Mouse (Mus musculus): ENCODE results near the gene Mad1l1. TPM values are rescaled to one million over a fixed set of nuclear protein-coding genes. Genes with fewer than 3 reads are reported as not detected.

Gene Mad1l1
- total RNA-seq, 2 experiments from 2014 or later: 20.1 to 20.7 TPM

DNA sequence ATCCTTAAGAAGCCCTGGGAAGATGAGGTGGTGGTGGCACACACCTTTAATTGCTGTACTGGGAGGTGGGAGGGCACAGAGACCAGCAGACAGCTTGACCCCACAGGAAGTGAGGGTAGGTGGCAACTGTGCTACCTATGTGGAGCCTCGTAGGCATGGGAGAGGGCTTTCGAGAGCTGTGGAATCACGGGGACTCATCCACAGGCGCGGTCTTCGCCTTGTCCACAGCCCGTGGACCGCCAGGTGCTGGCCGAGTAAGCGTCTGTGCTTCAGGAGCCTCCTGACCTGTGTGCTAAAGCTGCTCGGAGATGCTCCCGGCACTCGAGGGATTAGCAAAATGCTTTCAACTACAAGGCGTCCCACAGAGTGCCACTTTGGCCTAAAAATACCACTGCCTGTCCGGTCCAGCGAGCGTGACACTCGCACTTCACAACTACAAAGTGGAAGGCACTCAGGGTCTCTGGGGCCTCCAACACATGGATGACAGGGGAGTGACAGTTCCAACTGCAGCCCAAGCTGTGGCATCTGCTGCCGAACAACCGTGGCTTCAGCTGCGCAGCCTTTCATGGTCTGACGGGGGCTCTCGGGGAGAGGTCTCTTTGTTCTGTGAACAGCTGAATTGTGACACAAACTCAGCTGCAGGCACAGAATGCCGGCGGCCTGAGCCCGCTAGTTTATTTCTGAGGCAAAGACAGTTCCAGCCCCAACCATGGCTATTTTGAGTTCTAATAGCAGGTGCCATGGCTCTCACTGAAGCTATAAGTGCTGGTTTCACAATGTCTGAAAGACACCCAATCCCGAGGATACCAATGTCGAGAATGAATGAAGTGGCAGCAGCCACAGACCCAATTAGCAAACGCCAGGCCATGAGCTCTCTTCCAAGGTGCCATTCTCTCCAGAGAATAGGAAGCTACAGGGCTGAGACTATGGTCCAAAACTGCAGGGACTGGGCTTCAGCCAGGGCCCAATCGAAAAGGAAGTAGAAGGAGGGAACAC, 57.3 kb downstream of the Mad1l1 start:
- peak; percentile 55 to 65 for DNase-seq (ENCODE audit: low spot score in 2 of 2)

DNA sequence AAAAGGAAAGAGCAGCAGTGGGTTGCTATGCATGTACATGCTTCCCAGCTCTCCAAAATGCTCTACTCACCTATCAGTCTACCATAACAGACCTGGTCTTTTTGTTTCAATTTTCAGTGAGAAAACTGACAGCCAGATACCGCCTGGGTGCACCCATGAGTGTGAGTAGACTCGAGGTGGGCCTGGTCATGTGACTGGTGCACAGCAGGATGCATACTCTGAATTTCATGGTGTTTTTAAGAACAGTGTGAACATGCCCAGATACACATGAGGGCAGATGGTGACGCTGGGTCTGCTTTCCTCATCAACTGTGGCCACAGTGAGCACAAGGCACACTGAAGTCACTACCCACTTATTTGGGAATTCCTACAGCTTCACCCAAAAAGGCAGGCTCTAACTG, 59.0 kb downstream of the Mad1l1 start:
- no peak for DNase-seq (ENCODE audit: low spot score in 2 of 2)

DNA sequence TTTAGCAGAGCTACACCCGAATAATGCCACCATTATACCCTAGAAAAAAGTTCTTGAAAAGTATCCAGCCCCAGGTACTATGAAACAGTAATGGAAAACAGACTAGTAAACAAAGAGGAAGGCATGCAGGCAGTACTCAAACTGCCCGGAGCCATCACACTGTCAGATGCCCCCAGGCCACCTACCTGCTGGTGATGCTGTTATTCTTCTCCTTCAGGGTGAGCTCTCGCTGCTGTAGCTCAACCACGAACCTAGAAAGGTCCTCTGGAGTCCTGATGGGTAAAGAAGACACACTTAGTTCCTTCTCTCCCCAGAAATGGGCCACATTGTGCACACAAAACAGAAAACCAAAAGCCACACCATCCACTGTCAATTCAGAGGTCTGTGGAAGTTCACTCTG, 60.0 kb downstream of the Mad1l1 start:
- DNase-seq (ENCODE audit: low spot score in 2 of 2): no peak

DNA sequence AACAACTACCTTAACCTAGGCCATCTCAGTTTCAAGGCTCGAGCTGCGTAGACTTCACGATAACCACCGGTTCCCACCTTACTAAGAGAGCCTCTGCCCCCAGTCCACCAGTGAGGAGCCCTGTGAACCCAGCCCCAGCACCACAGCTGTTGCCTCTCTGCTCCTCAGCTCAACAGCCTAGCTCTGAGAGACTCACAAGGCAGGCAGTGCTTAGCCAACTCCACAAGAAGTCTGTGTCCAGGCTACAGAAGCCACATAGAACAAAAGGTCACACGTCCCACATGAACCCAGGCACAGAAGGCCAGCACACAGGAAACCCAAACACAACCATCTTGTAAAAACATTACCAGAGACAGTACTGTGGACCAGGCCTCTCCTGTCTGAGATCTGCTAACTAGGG, 62.7 kb downstream of the Mad1l1 start:
- DNase-seq (ENCODE audit: low spot score in 2 of 2): no peak

DNA sequence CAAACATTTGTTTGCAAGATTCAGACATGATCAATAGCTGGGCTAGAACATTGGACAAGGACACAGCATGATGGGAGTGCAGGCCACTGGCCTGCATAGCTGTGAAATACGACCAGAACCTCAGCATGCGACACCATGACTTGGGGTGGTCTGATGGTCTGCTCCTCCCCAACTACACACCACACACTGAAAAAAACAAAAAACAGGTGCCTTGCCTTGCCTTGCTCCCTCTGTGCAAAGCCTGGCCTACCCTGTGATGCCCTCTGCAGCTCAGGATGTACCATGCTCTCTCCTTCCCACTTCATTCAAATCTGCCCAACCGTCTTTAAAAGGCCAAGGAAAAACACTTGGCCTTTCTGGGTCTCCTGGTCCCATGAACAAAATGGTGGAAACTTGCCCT, 63.3 kb downstream of the Mad1l1 start:
- DNase-seq (ENCODE audit: low spot score in 2 of 2): no peak

DNA sequence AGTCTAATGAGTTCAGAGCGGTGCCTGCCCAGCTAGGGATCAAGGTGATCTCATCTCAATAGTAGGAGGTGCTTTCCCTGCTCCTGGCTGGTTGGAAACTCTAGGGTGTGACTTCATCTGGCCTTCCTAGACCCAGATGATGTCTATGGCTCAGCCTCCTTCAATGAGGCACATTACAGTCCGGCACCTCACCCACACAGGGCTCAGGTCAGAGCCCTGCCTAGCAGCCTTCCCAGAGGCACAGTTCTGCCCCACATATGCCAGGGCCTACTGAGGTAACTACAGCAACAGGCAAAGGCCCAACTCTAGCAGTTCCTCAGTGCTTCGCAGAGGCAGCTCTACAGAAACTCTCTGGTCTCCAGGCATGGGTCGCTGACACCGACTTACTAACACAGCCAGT, 63.9 kb downstream of the Mad1l1 start:
- peak in 1 of 2 experiments; percentile 38 for DNase-seq (ENCODE audit: low spot score in 2 of 2)

DNA sequence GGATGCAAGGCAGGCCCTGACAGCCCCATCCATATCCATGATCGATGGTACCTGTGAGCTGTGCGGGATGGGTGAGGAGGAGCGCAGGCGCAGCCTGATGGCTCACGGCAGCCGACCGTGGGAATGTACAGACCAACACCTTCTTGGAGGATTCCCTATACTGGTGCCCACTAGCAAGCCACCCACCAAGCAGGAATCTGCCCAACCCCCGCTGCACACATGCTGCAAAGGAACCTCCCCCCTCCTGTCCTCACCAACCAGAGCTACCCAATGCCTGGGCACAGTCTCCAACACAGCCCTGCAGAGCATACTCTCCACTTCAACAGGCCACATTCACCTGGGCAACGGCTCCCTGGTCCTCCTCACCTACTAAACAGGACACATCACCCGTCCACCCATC, 64.7 kb downstream of the Mad1l1 start:
- no peak for DNase-seq (ENCODE audit: low spot score in 2 of 2)

DNA sequence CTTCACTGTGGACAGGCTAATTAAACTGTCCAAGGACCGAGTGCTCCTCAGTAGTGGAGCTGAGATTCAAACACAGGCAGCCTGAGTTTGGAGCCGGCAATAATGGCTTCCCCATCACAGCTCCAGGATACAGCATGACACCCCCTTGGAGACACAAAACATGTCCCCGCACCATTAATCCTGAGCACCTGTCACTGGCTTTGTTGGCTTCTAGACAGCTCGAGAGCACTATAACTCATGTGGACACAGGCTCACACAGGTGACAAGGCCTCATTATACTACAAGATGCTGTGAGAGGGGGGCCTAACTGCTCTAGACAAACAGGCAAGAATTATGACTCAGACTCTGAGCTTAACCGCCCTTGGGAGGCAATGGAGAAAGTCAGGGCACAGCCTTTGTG, 66.1 kb downstream of the Mad1l1 start:
- DNase-seq (ENCODE audit: low spot score in 2 of 2): no peak

DNA sequence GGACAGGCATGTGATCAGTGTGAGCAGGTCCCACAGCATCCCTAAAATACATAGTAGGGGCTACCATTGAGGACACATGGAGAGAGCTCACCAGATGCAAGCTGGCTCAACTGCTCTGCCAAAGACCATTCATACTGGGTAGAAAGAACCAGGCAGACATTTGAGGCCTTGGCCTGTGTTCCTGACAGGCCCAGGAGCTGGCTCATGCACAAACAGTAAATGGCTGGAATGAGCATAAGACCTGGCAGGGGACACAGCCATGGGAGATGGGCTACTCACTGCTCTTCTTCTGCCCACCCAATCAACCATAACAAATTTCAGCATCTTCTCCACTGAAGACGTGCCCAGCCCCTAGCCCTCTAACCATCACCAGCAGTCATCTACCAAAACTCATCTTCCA, 66.7 kb downstream of the Mad1l1 start:
- no peak for DNase-seq (ENCODE audit: low spot score in 2 of 2)

DNA sequence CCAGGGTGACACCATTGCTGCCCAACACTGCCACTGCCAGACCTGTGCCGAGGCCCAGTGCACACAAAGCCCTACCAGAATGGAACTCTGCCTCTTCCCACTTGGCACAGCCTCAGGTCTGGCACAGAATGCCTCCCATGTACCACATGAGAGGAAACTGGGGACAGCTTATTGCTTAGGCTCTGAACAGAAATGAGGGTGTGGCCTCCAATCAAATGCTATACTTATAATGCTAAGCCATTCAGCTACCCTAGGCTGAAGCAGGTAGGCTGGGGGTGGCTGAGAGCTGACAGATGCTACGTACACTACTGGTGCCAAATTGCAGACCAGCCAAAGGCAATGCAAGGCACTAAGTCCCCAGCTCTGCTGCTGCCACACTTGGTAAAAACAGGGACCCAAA, 69.4 kb downstream of the Mad1l1 start:
- DNase-seq (ENCODE audit: low spot score in 2 of 2): peak; percentile 42 to 61

DNA sequence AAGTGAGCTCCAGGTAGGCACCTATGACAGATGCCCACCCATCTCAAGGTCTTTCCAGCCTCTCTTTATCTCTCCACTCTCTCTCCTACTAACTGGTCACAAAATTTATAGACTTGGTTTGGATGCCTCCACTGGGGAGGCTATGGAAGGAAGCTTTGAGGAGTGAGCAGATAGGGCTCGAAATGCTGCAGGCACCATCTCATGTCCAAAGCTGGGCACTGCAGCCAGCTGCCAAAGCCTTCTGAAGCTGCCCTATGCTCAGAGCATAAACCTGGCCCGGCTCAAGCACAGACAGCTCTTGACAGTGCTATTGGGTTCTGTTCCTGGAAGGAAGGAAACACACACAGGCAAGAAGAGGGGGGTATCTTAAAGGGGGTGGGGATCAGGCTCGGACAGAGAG, 71.0 kb downstream of the Mad1l1 start:
- DNase-seq (ENCODE audit: low spot score in 2 of 2): peak in 1 of 2 experiments; percentile 33

DNA sequence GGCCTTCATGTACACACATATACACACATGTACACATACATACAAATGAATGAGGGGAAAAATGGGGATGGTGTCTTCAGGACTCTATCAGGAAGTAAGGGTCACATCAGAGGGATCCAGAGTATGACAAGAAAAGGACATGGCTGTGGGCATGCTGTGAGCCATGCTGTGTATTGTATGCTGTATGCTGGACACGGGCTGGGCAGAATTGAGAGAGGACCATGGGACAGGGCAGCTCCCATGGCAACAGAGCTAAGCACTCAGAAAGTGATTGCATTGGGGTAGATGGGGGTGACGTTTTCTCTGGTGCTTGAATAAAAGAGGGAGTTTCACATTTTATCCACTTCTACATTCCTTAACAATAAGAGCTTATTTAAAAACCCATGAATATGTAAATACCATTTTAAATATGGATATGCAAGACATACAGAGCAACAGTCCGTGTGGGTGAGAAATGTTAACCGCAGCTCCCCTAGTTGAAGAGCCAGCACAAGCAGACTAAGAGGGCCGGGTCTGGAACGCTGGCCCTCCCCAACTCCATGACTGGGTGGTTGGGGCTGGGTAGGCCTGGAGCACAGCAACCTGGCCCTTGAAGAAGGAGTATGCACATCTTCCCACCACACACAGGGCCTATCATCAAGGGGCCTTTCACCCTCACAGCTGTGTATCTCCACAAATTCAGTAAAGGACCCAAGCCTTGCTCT, 71.8 kb downstream of the Mad1l1 start:
- DNase-seq (ENCODE audit: low spot score in 2 of 2): no peak

DNA sequence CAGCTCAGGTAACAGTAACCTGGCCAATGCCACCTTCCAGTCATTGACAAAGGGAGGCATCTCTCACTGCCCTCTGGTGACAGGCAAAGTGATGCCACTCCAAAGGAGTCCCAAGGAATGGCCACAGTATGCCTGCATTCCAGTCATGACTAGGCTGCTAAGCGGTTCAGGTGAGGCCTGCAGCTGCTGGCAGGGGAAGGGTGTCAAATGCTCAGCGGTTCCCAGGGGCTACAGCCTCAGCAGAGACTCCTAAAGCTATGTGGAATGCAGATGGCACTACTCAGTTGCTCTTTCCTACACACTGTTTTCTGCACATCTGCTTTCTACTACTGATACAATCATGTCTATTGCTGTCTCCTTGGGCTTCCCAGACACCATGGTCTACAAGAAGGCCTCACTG, 73.3 kb downstream of the Mad1l1 start:
- no peak for DNase-seq (ENCODE audit: low spot score in 2 of 2)

DNA sequence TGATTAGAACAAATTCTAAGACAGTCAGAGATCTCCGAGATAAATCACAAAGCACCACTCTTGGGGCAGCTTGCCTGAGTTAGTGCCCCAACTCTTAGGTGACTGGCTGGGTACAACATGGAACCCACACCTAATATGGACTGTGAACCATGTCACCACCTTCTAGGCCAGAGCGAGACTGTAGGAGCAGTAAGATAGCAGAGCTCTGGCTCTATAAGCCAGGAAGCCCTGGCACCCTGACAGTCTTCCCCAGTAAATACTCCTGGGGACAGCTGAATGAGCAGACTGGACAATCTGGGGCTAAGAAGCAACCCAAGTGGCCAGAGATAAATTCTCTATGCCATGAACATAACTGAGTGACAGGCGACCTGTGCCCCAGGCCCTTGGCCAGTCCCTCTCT, 81.1 kb downstream of the Mad1l1 start:
- DNase-seq (ENCODE audit: low spot score in 2 of 2): no peak

DNA sequence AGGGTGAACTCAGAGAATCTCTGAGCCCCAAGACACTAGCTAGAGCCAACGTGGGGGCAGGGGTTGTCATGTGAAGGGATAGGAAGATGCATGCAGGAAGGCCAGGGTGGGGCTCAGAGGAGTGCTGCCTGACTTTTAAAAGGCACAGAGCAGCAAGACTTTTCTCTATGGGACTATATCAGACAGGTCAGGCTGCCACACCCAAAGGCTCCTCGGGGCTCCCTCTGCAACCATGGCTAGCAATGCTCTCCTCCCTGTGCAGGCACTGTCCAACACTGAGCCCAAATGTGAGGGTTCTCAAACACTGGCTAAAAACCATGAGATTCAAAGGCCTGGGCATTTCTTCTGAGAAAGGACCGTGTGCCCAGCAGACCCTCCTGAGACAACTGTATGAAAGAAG, 82.5 kb downstream of the Mad1l1 start:
- no peak for DNase-seq (ENCODE audit: low spot score in 2 of 2)

DNA sequence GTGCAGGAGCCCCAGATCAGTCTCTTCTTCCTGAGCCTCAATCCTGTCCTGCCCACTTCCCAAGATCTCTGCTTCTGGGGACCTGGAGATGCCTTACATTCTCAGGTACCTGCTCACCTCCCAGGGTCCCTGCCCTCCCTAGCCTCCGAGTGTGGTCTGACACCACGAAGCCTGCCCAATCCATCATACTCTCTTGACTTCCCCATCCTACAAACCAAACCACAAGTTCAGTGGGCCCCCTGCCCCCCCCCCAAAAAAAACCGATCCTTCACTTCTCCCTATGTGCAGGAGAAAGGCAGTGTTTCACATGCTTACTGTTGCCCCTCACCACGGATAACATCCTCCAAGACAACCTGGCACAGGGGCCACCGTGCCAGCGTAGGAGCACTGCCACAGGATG, 90.5 kb downstream of the Mad1l1 start:
- no peak for DNase-seq (ENCODE audit: low spot score in 2 of 2)

DNA sequence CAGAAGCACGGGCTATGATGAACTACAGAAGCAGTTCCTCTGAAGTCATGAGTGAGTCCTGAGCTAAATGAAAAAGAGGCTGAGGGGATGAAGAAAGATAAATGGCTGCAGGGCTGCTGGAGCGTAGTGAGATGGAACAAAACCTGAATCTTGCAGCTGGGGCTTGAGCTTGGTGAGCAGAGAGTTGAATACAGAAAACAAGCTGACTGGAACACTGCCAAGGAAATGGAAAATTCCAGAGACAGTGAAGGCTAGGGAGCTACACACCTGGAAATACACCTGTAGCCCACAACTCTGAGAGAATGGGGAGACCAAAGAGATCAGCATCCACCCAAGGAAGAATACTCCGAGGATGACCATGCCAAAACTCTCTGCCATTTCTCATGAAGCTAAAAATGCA, 93.0 kb downstream of the Mad1l1 start:
- no peak for DNase-seq (ENCODE audit: low spot score in 2 of 2)

DNA sequence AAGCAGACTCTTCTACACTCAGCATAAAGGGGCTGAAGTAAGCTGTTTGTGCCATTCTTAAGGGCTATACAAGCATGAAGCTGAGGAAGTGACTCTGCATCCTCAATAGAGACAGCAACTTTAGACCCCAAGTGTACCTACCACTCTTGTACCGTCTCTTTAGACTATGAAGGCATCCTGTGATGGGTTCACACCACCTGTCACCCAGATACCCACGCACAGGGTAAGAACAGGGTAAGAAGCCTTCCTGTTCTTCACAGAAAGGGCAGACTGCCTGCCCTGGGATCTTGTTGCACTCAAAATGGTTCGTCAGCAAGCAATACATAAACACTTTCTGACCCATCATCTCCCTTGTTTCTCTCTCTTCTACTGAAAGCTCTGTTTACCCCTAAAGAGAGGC, 94.5 kb downstream of the Mad1l1 start:
- no peak for DNase-seq (ENCODE audit: low spot score in 2 of 2)

DNA sequence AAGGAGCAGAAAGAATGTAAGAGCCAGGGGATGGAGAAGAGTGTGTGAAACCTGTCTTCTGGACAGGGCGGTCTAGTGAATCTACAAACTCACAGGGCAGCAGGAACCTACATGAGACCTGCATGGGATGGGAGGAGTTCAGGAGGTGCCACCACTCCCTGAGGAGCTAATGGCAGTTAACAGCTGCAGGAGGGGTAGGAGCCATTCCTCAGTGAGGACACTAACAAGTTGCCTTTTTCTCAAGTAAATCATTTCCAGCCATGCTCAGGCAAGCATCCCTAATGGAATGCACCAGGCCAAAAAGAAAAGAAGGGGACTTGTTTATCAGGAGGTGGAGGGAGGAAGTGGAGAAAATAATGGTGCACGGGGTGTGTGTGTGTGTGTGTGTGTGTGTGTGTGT, 95.5 kb downstream of the Mad1l1 start:
- no peak for DNase-seq (ENCODE audit: low spot score in 2 of 2)

DNA sequence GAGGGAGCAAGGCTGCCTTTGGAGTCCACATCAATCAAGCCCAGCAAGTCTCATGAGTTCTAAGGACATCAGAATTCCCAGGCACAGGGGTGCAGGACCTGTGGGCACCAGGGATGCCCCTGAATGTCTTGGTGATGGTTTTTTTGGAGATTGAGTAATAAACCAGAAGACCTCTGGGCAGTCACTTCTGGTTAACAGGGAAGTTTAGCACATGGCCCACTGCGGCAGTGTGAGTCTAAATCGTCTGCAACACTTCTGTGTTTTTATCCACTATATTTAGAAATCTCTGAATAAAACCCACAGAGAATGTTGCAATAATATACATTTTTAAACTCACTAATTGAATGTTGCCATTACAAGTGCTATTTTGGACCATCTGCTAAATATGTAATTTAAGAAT, 96.2 kb downstream of the Mad1l1 start:
- no peak for DNase-seq (ENCODE audit: low spot score in 2 of 2)

DNA sequence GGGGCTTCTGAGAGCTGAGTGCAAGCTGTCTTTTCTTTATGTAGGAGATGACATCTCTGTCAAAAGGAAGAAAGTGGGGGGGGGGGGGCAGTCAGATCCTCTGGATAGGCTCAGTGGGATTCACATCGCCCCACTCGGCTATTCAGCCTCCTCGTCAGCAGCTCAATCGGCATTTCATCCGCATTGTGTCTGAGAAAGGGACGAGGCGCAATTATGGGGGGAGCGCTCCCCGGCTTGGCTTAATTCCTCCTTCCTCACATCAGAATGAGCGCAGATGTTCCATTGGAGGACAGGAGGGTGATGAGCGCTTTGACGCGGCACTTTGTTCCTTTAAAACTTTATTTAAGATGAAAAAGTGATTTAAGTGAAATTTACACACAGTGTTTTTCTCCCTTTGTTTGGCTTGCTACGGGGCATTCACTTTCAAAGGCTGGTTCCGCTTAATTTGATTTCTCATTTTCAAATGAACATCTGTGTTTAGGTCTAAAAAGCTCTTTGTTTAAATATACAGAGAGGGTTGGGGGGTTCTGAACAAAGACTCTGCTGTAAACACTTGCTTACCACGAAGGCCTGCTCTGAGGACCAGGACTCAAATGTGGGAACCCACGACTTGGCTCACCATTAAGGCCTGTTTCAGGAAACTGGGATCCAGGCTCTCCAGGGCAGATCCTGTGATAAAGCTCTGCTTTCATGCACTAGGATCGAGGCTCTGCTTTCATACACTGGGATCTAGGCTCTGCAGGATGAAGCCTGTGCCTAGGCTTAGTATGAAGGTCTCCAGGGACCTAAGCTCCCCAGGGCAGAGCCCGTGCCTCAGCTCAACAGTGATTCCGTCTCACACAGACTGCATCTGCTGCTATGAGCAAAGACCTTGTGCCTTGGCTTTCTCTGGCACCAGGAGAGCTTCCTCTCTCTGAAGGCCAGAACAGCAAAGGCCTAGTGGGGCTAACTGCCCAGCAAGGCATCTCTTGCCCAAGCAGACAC, 98.0 kb downstream of the Mad1l1 start:
- no peak for DNase-seq (ENCODE audit: low spot score in 2 of 2)

All from layer of hippocampus, postnatal 10 days (tissue).